Mouse (Mus musculus): ENCODE results near the gene Prl8a8. TPM values are rescaled to one million over a fixed set of nuclear protein-coding genes. Genes with fewer than 3 reads are reported as not detected.

The Prl8a8 gene
- not detected in 2 replicates for polyA plus RNA-seq (2015; fragmentation: Nextera tagmentation; extraction: Ambion mirVana)

DNA sequence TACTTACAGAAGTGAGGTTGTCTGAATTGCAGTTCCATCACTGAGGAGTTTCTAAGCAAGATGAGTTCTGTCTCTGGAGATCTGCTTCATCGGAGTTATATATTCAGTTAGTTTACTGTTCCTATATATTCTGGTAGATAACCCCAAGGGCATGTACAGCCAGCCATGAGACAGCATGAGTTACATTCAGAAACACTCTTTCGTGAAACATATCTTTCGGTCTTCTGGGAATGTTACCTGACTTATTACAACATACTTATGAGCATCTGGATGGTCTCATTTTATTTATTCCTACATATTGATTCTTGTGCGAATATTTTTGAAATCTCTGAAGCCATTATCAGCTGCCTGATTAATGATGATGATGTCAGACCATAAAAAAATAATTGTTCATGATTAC is at the start of gene Prl8a8:
TSS of gene Prl8a8 (minus strand) at position 101 of the 400 bp plus-strand sequence.
- Histone ChIP-seq H3K9me3 (no peaks in the 10 kb centered on the region), H3K36me3 (no peaks in the 10 kb centered on the region), H3K4me2 (replicated peaks) (no peak within 1 kb of the TSS), H3K27ac (no peak within 1 kb of the TSS), H3K4me3 (no peak within 1 kb of the TSS), H3K9ac (no peak within 1 kb of the TSS), H3K4me1 (no peaks in the 10 kb centered on the region), H3K27me3 (no peaks in the 10 kb centered on the region)
- ATAC-seq (ENCODE audit: low FRiP score, low read depth): no peak
- 92% methylated on average over 4 of the region's 4 CpGs for WGBS

DNA sequence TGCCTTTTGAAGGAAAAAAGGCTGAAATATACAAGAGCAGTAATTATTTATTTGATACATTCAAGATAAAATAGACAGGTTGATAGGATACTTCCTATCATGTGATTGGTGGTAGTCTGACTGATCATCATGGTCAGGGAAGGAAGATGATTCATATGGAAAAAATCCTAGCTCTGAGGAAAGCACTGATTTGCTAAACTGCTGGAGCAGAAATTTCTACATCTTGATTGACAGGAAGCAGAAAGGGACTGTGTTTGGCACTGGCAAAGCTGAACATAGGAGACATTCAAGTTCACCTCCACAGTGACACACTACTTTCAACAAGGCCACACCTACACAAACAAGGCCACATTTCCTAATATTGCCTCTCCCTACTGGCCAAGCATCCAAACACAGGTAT is 40.3 kb upstream of the Prl8a8 start:
- H3K9me3 ChIP-seq: no peaks in the 10 kb centered on the region
- no peak for ATAC-seq (ENCODE audit: low FRiP score, low read depth)

DNA sequence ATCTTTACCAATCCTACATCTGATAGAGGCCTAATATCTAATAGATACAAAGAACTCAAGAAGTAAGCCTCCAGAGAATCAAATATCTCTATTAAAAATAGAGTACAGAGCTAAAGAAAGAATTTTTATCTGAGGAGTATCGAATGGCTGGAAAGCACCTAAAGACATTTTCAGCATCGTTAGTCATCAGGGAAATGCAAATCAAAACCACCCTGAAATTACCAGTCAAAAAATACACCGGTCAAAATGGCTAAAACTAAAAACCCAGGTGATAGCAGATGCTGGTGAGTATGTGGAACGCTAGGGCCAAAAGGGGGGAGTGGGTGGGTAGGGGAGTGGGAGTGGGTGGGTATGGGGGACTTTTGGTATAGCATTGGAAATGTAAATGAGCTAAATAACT is 10.1 kb upstream of the Prl8a8 start:
- ATAC-seq (ENCODE audit: low FRiP score, low read depth): no peak
- Histone ChIP-seq H3K36me3 (no peaks in the 10 kb centered on the region), H3K4me2 (replicated peaks) (no peak overlapping the region), H3K27me3 (no peaks in the 10 kb centered on the region), H3K9ac (no peak overlapping the region), H3K4me3 (no peak overlapping the region), H3K4me1 (no peaks in the 10 kb centered on the region), H3K27ac (no peak overlapping the region), H3K9me3 (no peaks in the 10 kb centered on the region)
- WGBS: 80% methylated on average over 4 of the region's 4 CpGs

More for the DNA sequence above, 40.3 kb upstream of the Prl8a8 start:
- Histone ChIP-seq H3K27ac (no peak overlapping the region), H3K9ac (no peak overlapping the region), H3K4me2 (replicated peaks) (no peak overlapping the region), H3K4me1 (no peaks in the 10 kb centered on the region), H3K36me3 (no peaks in the 10 kb centered on the region), H3K4me3 (no peak overlapping the region), H3K27me3 (no peaks in the 10 kb centered on the region)

DNA sequence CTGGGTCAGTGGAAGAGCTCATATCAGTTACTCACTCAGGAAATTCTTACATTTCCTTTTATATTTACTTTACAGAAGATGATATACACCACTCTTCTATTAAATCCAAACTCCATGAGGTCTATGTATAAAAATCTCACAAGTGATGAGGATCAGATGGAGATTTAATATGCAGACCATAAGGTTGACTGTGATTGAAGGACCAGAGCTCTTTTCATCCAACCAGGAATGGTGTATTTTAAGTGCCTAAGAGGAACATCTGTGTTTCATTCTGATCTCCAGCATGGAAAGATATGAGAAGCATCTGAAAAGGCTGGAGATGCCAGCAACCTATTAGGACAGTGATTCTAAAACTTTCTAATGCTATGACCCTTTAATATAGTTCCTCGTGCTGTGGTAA is 5.4 kb downstream of the Prl8a8 start:
- H3K9me3 ChIP-seq: no peaks in the 10 kb centered on the region
- H3K27me3 ChIP-seq: no peaks in the 10 kb centered on the region
- H3K27ac ChIP-seq: no peak overlapping the region
- no peaks in the 10 kb centered on the region for H3K36me3 ChIP-seq
- no peak overlapping the region for H3K4me2 ChIP-seq (replicated peaks)
- H3K9ac ChIP-seq: no peak overlapping the region
- no peak for ATAC-seq (ENCODE audit: low FRiP score, low read depth)
- no peaks in the 10 kb centered on the region for H3K4me1 ChIP-seq
- 45% methylated on average over 1 of the region's 1 CpGs for WGBS
- H3K4me3 ChIP-seq: no peak overlapping the region

Other genes with a start within 250 kb of the Prl8a8 start
- gene Prl6a1, start 200.6 kb downstream of the Prl8a8 start, polyA plus RNA-seq (2015; fragmentation: Nextera tagmentation; extraction: Ambion mirVana): not detected in 2 replicates
- gene Prl8a2, start 167.5 kb downstream of the Prl8a8 start, polyA plus RNA-seq (2015; fragmentation: Nextera tagmentation; extraction: Ambion mirVana): 0.61 TPM in 1 of 2 replicates, not detected in the other
- gene Prl2b1, start 122.4 kb downstream of the Prl8a8 start, polyA plus RNA-seq (2015; fragmentation: Nextera tagmentation; extraction: Ambion mirVana): not detected in 2 replicates
- gene Prl8a6, start 74.5 kb downstream of the Prl8a8 start, polyA plus RNA-seq (2015; fragmentation: Nextera tagmentation; extraction: Ambion mirVana): not detected in 2 replicates
- not detected in 2 replicates for gene Prl8a9, start 51.4 kb upstream of the Prl8a8 start, polyA plus RNA-seq (2015; fragmentation: Nextera tagmentation; extraction: Ambion mirVana)
- gene Prl8a1, start 69.0 kb upstream of the Prl8a8 start, polyA plus RNA-seq (2015; fragmentation: Nextera tagmentation; extraction: Ambion mirVana): not detected in 2 replicates
- gene Prl7b1, start 97.4 kb upstream of the Prl8a8 start, polyA plus RNA-seq (2015; fragmentation: Nextera tagmentation; extraction: Ambion mirVana): not detected in 2 replicates
- gene Prl7a1, start 129.3 kb upstream of the Prl8a8 start, polyA plus RNA-seq (2015; fragmentation: Nextera tagmentation; extraction: Ambion mirVana): not detected in 2 replicates
- not detected in 2 replicates for gene Prl7a2, start 154.8 kb upstream of the Prl8a8 start, polyA plus RNA-seq (2015; fragmentation: Nextera tagmentation; extraction: Ambion mirVana)
- gene Prl7d1, start 203.5 kb upstream of the Prl8a8 start, polyA plus RNA-seq (2015; fragmentation: Nextera tagmentation; extraction: Ambion mirVana): not detected in 2 replicates